Mouse (Mus musculus) mouse embryonic stem cell (cell line): ENCODE results near the gene Ttc22.

Source experiments
- in situ Hi-C, 2 experiments: fragments of 300-500 bp; cut with MboI; formaldehyde crosslinking; loops; 1 replicate in 1 of 2; 3 replicates in 1 of 2; pipeline ENCODE4 v1.14.3; 2019 to 2020; ENCODE audit warnings: low sequenced_read_pairs in 2 of 2, low pct_unique_long_range_greater_than_20kb in 1 of 2, mixed read lengths in 1 of 2; ENCODE audit not compliant: unreplicated experiment in 1 of 2

The Ttc22 gene

DNA sequence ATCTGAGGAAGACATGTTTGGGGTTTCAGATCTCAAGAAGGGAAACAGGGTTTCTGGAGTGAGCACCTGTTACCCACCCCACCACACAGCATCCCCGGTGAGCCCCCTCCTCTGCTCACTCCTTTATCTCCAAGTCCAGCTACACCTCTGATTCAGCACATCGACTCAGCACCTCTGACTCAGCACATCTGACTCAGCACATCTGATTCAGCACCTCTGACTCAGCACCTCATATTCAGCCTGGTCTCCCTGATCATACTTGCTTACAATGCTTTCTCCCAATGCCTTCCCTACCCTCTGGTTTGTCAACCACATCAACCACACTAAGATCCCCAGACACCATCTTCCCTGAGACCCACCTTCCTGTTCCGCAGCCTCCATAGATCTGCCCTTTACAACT lies 8.7 kb upstream of the Ttc22 start:
- in situ Hi-C loops = loop anchor here in 1 of 2 experiments (10.0 kb wide), 1 partner anchor 161 kb away; no protein-coding TSS in a partner anchor

DNA sequence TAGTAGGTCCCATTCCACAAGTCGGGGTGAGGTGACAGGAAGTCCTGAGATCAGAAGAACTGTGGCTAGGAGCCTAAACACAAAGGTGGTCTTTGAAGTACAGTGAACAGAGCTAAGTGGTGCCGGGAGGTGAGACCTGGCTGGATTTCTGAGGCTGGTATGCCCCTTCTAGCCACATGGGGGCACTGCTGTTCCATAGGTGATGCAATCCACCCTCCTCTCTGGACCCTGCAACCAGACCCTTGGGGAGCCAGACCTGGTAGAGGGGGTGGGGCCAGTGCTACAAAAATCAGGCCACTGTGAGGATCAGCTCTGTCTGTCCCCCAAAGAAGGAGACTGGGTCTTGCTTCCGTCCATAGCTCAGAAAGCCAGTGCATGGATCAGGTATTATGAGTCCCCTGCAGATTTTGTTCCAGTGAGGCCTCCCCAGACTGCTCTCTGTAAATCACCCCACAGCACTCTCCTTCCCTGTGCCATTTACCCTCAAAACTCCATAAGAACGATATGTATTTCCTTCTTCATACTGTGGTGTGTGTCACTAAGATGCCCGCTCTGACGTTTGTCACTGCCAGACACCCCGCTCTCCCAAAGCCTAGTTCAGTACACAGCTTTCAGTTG lies 7.9 kb upstream of the Ttc22 start:
- in situ Hi-C loops = loop anchor here in 1 of 2 experiments (10.0 kb wide), 1 partner anchor 161 kb away; no protein-coding TSS in a partner anchor

DNA sequence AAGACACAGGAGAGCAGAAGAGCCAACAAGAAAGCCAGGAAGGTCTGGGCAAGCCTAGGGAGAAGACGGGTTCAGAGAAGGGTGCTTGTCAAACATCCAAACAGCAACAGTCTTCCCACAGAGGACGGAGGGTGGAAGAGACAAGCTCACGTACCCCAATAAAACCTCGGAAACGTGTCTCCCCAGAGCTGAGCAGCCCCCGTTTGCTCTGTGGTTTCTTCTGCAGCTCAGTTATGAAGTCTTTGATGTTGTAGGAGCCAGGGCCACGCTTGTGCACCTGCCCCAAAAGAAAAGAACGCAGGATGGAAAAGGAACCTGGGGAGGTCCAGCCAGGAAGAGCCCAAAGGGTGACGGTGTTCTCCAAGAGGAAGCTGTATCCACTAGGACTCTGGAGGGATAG lies 7.4 kb upstream of the Ttc22 start:
- in situ Hi-C loops = loop anchor here in 1 of 2 experiments (10.0 kb wide), 1 partner anchor 160 kb away; no protein-coding TSS in a partner anchor

DNA sequence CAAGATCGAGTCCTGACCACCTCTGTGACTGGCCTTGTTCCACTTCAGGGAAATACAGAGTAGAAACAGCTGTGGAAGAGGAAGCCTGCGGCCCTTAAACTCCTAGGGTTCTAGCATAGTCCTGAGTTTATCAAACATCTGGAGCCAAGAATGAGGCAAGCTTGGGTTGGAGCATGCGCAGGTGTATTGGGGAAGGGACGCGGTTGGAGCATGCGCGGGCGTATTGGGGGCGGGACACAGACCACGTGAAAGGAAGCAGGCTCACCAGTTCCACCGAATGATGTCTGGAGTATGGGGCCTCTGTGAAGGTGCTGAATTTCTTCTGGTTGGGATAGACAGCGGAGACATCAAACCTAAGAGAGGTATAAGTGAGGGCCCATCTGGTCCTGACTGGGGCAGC lies 6.6 kb upstream of the Ttc22 start:
- in situ Hi-C loops = loop anchor here in 1 of 2 experiments (10.0 kb wide), 1 partner anchor 159 kb away; no protein-coding TSS in a partner anchor

DNA sequence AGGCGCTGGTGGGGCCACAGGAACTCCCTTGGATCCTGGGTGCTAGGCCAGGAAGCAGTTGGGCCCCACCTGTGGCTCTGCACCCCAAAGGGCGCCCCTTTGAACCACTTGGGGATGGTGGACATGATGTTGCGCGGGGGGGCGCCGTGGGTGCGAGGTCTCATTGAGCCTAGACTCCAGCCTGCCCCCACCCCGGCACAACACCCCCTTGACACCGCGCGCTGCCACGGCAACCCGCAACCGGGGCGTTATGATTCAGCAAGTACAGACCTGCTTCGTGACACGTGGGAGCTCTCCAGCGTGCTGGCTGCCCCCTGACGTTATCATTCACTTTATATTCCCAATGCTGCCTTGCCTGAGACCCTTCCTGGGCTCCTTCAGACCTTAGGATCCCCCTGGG lies 5.2 kb upstream of the Ttc22 start, which contains the start of gene Lexm:
Gene Lexm, minus strand, starts transcription at position 186 of the 400 bp plus-strand sequence.
- in situ Hi-C loops = loop anchor here in 1 of 2 experiments (10.0 kb wide), 1 partner anchor 158 kb away; no protein-coding TSS in a partner anchor

DNA sequence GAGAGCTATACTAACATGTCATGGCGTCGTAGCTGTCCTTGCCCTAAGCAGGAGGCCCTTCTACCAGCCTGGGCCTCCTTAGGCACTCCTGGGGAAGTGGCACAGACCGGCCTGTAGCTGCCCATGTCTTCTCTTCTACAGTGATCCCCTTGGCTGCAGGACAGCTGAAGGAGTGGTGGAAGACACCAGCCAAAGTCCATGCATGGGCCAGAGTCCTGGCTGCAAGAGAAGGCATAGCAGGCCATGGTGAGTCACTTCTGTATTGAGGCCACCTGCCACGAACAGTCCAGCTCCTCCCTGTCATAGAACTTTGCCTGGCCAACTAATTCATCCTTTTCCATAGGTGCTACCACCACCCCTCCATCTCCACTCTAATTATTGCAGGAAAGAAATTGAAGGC lies 3.3 kb upstream of the Ttc22 start:
- in situ Hi-C loops = loop anchor here in 1 of 2 experiments (10.0 kb wide), 1 partner anchor 156 kb away; no protein-coding TSS in a partner anchor

DNA sequence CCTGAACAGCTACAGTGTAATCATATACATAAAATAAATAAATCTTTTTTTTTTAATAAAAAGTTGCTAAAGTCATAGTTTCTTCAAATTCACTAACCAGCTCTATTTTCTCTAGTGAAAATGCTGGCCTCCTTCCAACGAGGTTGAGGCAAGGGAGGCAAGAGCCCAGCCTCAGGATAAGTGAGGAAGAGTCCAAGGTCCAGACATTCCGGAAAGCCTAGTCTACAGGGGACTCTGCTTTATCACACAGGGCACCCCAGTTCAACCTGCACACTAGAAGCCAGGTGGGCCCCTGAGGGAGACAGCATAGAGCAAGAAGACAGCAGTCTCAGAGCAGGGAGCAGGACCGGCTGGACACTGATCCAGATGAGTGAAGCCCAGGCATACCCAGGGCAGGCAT lies 804 bp upstream of the Ttc22 start:
- in situ Hi-C loops = no loop called here

DNA sequence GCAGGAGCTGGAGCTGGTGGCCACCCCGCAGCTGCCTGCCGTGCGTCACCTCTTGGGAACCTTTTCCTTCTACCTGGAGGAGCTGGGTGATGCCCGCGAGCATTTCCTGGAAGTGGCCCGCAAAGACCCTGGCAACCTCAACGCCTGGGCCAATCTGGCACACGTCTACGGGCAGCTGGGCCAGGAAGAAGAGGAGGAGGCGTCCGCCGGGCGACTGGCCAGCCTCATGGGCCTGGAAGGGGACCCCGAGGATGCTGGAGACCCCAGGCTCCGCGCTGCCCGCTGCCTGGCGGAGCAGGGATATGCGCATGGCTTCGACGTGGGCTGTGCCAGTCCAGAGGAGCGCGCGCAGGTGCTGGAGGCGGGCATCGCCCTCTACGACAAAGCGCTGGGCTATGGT lies 480 bp downstream of the Ttc22 start:
- in situ Hi-C loops = no loop called here

DNA sequence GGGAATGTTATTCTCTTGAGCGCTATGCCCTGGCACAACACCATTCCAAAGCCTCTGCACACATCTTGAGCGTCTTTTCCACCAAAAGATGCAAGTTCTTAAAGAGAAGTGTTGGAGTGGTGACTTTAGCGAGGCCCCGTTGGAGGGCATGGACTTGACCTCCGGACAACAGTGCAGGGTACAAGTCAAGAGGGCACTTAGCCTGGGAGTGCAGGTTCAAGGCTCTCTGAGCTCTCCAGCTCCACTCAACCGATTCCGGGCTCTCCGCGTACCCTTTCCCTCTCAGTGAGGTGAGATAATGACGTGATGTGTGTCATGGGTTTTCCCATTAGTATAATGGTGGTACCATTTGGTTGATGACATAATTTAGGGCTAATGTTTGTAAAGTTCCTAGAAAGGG lies 2.0 kb downstream of the Ttc22 start:
- in situ Hi-C loops = no loop called here

DNA sequence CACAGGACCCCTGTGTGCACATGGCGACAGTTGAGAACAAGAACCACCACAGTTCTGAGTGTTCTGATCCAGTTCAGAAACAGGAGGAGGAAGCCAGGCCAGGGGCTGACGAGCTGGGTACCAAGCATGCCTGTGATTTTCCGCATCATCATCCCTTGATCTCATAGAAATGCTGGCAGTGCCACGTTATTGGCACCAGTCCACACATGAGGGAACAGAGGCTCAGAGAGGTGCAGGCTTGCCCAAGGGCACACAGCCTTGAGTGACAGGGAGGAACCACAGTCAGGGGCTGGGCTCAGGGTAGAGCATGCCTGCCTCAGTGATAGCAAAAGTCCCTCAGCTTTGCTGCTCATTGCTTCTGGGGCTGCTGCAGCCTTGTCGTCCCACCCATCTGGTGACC lies 5.6 kb downstream of the Ttc22 start:
- in situ Hi-C loops = no loop called here

DNA sequence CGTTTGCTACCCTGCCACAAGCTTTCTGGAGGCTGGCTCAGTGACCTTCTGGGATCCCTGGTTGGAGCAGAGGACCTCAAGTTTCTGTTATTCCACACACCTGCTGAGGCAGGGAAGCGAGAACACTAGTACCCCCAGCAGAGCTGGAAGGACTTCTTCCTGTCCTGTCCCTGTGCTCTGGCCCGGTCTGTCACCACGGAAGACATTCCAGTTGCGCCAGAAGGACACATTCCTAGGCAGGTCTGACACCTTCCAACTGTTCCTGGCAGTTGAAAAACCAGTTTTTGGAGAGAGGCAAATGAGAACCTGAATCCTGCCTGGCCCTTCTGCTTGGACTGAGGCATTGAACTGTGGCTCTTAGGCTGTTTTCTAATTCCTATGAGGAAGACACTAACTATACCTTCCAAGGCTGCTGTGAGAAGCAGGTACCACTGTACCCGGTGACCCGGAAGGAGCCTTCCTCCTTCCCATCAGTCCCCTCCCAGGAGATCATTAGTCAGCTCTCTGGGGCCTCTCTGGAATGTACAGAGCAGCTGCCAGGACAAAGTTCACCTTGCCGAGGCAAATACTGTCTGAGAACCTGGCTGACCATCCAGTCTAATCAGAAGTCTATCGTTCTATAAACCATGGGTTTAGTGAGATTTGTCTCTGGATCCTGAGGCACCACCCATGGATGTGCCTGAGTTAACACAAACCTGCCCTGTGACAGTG lies 6.6 kb downstream of the Ttc22 start:
- in situ Hi-C loops = no loop called here

DNA sequence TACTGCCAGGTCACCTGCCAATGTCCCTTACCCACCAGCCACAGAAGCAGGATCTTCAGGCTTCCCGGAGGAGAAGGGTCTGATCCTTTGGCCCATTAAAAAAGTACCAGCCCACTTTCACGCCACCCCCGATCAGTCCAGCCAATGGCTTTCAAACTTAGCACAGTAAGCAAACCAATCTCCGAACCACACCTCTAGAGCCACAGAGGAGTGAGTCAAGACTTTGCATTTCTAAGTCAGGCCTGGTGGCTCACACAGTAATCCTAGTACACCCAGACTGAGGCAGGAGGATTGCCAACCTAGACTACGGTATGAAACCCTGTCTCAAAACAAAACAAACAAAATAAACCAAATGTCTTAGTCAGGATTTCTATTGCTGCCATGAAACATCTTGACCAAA lies 7.1 kb downstream of the Ttc22 start:
- in situ Hi-C loops = no loop called here

DNA sequence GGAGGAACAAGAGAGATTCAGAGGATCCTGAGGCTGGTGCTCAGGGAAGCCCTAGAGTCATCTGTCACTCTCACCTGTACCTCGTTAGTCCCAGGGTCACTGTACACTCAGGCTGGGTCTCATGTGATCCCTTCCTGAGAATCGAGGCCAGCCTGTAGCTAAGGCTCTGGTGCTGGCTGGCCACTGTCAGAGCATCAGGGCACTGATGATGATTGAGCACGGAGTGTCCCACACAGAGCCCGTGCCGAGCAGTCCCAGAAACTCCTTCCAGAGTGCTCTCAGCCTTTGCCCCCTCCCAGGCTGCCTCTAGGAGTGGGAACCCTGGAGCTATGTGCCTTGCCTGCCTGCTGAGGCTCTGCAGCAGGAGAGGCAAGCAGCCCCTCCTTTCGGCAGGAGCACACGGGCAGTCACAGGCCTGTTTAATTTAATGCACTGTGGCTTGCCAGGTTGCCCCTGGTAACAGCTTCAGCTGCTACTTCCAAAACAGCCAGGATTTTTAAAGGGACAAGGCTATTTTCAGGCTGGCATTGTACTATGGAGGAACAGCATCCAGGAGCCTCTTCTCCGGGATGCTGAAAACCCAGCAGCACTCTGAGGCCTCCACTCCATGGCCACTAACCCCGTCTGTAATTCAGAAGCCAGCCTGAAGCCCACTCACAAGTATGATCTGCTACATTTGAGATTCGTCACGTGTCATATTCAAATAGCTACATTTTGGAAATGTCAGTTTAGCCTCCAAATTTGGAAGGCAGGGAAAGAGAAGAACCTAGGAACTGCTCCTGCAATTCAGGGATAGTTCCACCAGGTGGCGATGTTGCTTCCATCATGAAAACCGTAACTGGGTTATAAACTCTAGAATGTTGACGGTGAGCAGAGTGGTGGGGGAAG lies 8.3 kb downstream of the Ttc22 start:
- in situ Hi-C loops = loop anchor here in 1 of 2 experiments (5.0 kb wide), 1 partner anchor 77 kb away; no protein-coding TSS in a partner anchor

DNA sequence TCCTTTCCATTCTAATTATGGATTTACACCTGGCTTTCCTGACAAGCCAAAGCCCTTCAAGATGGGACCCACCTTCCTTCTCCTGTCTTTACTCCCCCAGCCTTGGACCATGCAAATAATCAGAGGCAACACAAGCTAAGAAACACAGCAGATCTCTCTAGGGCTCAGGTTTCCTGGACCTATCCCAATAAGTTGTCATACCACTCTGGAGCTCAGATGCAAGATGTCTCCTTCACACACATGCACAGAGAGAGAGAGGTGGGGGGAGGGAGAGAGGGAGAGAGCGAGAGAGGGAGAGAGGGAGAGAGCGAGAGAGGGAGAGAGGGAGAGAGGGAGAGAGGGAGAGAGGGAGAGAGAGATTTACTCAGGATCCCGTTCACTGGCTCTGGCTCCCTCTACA lies 10.1 kb downstream of the Ttc22 start:
- in situ Hi-C loops = loop anchor here in 1 of 2 experiments (5.0 kb wide), 1 partner anchor 75 kb away; no protein-coding TSS in a partner anchor

DNA sequence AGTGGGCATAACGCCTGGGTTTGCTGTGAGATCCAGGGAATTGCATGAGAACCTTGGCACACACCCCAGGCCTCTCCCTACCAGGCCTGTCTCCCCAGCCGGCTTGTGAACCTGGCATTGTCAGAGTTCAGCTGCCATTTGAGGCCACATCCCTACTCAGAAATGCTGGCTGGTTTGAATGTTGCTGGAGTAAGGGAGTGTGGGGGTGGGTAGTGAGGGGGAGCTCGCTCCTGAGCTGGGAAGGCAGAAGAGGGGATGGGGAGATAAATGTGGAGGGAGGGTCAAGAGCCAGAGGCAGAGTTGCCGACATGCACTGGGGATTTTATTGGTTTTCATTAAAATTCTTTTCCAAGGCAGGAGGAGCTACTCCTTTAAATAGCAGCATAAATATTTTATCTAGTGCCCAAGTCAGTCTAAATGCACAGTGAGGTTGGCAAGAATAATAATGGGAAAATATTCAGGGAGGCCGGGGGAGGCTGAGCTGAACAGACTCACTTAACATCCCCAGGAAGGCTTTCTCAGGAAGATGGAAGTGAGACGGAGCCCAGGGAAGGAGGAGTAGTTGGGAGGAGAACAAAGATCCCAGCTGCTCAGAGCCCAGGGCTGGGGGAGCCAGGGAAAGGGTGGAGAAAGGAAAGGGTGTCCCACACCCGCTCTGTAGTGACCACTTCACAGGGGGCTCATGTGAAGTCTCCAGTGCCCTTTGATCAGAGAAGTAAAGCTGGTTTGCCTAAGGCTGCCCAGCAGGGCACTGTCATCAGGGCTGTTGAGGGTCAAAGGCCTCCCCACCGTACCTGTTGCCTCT lies 11.3 kb downstream of the Ttc22 start:
- in situ Hi-C loops = loop anchor here in 1 of 2 experiments (5.0 kb wide), 1 partner anchor 74 kb away; no protein-coding TSS in a partner anchor

DNA sequence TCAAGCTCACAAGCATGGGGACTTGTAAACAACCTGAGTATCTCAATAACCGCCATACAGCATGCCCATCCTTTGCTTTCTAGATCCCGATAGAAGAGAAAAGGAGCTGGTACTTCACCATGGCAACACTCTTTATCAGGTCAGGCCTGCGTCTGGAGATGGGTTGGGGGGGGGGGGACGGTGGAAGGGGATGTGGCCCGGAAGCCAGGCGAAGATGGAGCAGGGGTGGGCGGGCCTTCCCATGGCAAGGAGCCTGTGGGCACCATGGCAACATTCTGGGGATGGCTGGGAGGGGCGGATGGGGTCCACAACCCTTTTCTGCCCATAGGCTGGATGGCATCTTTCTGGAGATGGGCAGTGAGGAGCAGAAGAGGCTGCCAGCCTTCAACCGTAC lies 11.9 kb downstream of the Ttc22 start:
- in situ Hi-C loops = loop anchor here in 1 of 2 experiments (5.0 kb wide), 1 partner anchor 73 kb away; no protein-coding TSS in a partner anchor

DNA sequence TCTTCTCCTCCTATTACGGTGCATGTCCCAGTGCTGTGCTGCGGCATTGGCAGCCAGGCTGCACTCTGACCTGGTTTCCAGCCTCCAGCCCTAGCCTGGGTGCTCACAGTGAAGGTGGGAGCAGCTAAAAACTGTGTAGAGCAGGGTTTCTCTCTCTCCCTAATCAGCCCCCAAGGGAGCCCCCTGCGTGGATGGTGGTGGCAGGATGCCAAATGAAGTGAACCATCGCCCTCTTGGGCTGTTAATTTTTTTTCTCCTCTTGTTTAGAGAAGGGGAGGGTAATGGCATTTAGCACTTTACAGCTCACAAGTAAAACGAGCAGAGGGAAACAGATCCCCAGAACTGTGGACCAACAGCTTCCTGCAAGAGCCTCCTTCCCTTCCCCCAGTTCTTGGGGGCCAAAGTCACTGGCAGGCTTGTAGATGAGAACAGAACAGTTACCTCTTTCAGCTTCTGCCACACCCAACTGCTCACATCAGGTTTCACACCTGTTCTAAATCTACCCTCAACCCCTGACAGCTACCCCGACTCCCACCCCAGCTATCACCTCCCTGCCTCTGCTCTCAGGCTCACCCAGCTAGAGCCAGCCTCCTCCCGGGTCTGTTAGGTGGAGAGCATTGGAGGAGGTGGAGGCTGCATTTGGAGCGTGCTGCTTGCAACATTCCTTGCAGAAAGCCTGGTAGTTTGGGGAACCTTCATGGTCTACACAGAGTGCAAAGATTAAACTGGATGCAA lies 21.4 kb downstream of the Ttc22 start:
- in situ Hi-C loops = no loop called here
